Mouse (Mus musculus): ENCODE results near the gene Hrh1.
"Not testable (repeated sequence)": the region's sequence is repeated elsewhere in the genome, so short reads cannot be mapped to it uniquely, and the experiment has no call there.

Gene Hrh1

DNA sequence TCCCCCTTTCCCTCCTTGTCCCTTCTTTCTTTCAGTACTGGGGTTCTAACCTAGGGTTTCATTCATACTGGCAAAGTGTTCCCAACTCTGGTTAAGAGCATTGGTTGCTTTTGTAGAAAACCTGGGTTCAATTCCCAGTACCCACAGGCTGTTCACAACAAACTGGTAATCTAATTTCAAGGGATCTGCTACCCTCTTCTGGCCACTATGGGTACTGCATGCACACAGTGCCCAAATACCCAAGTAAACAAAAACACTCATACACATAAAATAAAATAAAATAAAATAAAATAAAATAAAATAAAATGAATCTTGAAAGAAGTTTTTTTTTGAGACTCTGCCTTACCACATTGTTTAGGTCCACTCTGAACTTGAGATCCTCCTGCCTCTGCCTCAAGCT is 63.8 kb downstream of the Hrh1 start:
- DNase-seq (ENCODE audit: low spot score in 2 of 2) = no peak

DNA sequence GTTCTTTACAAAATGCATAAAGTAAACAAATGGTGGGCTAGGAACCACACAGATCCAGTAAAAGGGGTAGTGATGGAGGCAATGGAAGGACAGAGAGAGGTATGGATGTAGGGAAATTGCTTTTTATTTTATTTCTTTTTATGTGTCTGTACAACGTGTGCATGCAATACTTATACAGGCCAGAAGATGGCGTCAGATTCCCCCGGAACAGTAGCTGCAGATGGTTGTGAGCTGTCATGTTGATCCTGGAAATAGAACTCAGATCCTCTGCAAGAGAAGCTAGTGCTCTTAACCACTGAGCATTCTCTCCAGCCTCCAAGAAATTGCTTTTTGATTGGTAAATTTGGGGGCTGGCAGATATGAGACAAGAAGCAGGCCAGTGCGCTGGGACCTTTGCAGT is 65.0 kb downstream of the Hrh1 start:
- DNase-seq (ENCODE audit: low spot score in 2 of 2) = no peak

DNA sequence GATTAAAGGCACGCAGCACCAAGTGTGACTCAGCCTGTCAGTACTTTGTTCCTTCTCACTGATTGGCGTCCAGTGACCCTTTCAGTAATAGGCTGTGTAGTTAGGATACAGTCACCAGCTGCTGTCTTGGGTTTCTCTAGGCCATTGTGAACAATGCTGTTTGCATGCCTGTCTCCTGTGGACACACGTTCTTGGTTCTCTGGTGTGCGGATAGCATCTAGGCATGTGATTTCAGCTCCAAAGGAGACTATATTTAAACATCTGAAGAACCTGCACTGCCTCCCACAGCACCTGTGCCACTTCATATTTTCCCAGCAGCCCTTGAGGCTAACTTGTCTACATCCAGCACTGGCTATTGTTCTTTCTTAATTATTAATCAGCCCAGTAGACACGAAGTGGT is 75.8 kb downstream of the Hrh1 start:
- DNase-seq (ENCODE audit: low spot score in 2 of 2) = no peak

DNA sequence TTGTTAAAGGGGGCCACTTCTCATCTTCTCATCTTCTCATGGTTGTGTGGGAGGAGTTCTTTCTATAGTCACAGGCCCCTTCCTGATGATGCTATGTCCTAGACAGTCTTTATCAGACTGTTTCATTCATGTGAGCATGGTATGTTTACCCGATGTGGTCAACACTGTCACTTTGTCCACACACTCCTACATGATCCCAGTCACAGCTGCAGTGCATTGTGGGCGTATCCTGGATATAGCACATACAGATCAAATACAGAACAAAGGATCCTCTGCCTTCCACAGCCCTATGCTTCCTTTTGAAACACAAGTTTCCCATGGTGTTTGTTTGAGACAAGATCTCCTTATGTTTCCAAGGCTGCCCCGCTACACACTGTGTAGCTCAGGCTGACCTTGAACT is 76.3 kb downstream of the Hrh1 start:
- no peak for DNase-seq (ENCODE audit: low spot score in 2 of 2)

DNA sequence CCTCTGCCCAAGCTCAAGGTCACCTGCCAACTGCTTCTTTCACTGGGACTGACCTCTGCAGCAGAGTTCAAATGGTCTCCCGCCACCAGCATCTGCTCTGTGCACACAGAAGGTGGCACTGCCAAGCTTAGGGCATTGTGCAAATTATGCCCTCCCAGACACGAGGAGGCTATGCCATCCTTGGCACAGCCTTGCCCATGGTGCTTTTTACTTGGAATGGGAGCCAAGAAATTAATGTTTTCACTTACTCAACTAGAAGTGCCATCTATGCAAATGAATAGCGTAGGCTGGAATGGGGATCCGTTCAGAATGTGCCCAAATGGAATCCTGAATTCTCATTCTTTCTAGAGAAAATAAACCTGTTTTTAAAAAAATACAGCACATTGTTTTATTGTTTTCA is 77.2 kb downstream of the Hrh1 start:
- DNase-seq (ENCODE audit: low spot score in 2 of 2) = no peak

DNA sequence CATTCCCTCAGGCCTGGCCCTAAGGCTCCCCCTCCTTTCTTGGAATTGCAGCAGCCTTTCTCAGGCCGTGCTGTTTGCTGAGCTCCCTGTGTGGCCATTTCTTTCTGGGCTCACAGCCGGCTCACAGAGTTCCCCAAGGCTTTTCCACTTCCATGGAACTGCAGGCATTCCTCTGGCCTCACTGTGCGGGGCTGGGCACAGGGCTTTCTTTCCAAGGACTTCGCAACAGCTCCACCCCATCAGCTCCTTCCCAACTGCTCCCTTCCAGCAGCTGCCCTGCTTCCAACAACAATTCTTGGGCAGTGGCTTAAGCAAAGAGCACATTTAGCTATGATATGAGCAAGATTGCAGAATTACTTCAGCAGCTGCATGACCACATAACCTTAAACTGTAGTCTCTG is 81.0 kb downstream of the Hrh1 start:
- no peak for DNase-seq (ENCODE audit: low spot score in 2 of 2)

DNA sequence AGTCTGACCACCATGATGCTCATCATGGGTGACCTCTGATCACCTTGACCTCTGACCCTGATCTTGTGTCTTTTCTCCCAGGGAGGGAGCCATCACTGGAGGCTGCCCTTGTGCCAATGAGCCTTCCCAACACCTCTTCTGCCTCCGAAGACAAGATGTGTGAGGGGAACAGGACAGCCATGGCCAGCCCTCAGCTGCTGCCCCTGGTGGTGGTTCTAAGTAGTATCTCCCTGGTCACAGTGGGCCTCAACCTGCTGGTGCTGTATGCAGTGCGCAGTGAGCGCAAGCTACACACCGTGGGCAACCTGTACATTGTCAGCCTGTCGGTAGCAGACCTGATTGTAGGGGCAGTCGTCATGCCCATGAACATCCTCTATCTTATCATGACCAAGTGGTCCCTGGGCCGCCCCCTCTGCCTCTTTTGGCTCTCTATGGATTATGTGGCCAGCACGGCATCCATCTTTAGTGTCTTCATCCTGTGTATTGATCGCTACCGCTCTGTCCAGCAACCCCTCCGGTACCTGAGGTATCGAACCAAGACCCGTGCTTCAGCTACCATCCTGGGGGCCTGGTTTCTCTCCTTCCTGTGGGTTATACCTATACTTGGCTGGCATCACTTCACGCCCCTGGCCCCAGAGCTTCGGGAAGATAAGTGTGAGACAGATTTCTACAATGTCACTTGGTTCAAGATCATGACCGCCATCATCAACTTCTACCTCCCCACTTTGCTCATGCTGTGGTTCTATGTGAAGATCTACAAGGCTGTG is 82.1 kb downstream of the Hrh1 start:
- DNase-seq (ENCODE audit: low spot score in 2 of 2) = no peak

DNA sequence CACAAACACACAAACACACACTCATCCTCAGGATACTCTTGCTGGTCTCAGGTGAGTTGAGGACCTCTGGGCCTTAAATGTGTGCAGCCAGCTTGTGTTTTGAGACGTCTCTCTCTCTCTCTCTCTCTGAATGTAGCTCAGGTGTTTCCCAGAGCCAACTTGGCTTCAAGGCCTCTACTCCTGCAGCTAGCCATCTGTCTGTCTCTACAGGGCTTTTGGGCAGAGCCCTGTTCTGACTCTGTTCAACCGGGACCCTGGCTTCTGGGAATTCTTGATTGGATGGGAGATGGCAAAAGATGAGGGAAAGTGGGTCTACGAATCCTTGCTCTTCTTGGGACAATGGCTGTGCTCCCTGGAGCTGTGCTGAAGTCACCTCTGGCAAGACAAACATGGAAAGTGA is 91.6 kb downstream of the Hrh1 start:
- no peak for DNase-seq (ENCODE audit: low spot score in 2 of 2)

DNA sequence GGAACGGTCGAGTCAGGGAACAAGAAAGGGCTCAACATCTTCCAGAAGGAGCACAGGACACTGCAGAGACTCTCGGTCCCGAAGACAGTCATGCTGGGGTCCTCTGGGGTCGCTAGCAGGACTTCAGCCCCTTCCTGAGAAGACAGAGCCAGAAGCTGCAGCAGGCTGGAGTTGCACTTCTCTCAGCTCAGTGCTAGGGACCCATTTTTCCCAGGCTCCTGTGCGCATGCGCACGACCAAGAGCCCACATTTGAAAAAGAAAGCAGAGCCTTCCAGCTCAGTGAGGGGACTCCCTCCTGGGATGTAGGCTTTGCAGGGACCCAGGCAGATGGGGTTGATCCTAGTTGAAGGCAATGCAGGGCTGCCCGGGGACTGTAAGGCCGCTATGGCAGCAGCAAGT is 94.9 kb downstream of the Hrh1 start:
- not testable (repeated sequence) for DNase-seq (ENCODE audit: low spot score in 2 of 2)

DNA sequence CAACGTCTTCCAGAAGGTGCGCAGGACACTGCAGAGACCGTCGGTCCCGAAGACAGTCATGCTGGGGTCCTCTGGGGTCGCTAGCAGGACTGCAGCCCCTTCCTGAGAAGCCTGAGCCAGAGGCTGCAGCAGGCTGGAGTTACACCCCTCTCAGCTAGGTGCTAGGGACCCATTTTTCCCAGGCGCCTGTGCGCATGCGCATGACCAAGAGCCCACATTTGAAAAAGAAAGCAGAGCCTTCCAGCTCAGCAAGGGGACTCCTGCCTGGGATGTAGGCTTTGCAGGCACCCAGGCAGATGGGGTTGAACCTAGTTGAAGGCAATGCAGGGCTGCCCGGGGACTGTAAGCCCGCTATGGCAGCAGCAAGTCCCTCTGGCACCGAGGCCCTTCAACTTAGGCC is 97.3 kb downstream of the Hrh1 start:
- DNase-seq (ENCODE audit: low spot score in 2 of 2) = not testable (repeated sequence)

DNA sequence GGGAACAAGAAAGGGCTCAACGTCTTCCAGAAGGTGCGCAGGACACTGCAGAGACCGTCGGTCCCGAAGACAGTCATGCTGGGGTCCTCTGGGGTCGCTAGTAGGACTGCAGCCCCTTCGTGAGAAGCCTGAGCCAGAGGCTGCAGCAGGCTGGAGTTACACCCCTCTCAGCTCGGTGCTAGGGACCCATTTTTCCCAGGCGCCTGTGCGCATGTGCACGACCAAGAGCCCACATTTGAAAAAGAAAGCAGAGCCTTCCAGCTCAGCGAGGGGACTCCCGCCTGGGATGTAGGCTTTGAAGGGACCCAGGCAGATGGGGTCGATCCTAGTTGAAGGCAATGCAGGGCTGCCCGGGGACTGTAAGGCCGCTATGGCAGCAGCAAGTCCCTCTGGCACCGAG is 116.3 kb downstream of the Hrh1 start:
- not testable (repeated sequence) for DNase-seq (ENCODE audit: low spot score in 2 of 2)

DNA sequence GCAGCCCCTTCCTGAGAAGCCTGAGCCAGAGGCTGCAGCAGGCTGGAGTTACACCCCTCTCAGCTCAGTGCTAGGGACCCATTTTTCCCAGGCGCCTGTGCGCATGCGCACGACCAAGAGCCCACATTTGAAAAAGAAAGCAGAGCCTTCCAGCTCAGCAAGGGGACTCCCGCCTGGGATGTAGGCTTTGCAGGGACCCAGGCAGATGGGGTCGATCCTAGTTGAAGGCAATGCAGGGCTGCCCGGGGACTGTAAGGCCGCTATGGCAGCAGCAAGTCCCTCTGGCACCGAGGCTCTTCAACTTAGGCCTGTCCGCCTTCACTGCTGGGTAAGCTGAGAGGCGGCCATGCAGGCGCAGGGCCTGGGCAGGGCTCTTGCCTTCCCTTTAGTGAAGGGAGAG is 131.0 kb downstream of the Hrh1 start:
- peak; percentile 10 to 21 for DNase-seq (ENCODE audit: low spot score in 2 of 2)

Measured in natural killer cell, adult 2 months (primary cell).